Mouse (Mus musculus) lung, postnatal 0 days (tissue): ENCODE results near the gene Hmox1. TPM values are rescaled to one million over a fixed set of nuclear protein-coding genes. Genes with fewer than 3 reads are reported as not detected.

Experiments
- ATAC-seq: fragments of 200-750 bp; cut with Nextera tagmentation; 2 replicates; pipeline ENCODE4 v1.8.0; 2017; ENCODE audit warnings: moderate library complexity
- DNase-seq: peaks from one replicate; pipeline ENCODE4 v3.0.0-alpha.2; 2016; ENCODE audit warnings: low spot score
- H3K27ac ChIP-seq: fragments of 300-500 bp; sonication (generic); 2 replicates; pipeline ENCODE4 v1.5.1; 2014; ENCODE audit warnings: antibody characterized with exemption, mild to moderate bottlenecking, low read length, mixed read lengths
- H3K27me3 ChIP-seq: fragments of 300-500 bp; sonication (generic); replicated peaks from 2 replicates; pipeline ENCODE4 v1.6.1; 2014; ENCODE audit warnings: low read length, mixed read lengths; ENCODE audit not compliant: insufficient read depth
- H3K36me3 ChIP-seq: fragments of 300-500 bp; sonication (generic); 2 replicates; pipeline ENCODE4 v1.6.1; 2014; ENCODE audit warnings: low read length, mixed read lengths; ENCODE audit not compliant: insufficient read depth
- H3K4me1 ChIP-seq: fragments of 300-500 bp; sonication (generic); 2 replicates; pipeline ENCODE4 v1.6.1; 2014; ENCODE audit warnings: antibody characterized with exemption, low read depth, low read length, mixed read lengths; ENCODE audit not compliant: insufficient read depth
- H3K4me2 ChIP-seq: fragments of 300-500 bp; sonication (generic); replicated peaks from 2 replicates; pipeline ENCODE4 v1.6.1; 2014; ENCODE audit warnings: low read depth, mild to moderate bottlenecking, low read length, moderate library complexity, mixed read lengths
- H3K4me3 ChIP-seq: fragments of 300-500 bp; sonication (generic); 2 replicates; pipeline ENCODE4 v1.5.1; 2014; ENCODE audit warnings: low read depth, low read length
- H3K9ac ChIP-seq: fragments of 300-500 bp; sonication (generic); replicated peaks from 2 replicates; pipeline ENCODE4 v1.6.1; 2014; ENCODE audit warnings: low read depth, mild to moderate bottlenecking
- H3K9me3 ChIP-seq: fragments of 300-500 bp; sonication (generic); 2 replicates; pipeline ENCODE4 v1.6.1; 2016; ENCODE audit warnings: low read length, mixed read lengths
- CTCF ChIP-seq: IDR thresholded peaks from 2 replicates; pipeline ENCODE4 v1.5.1; 2016; ENCODE audit warnings: antibody characterized with exemption, mild to moderate bottlenecking
- EP300 ChIP-seq: IDR thresholded peaks from 2 replicates; pipeline ENCODE4 v1.6.1; 2016; ENCODE audit warnings: antibody characterized with exemption, mild to moderate bottlenecking, control low read depth
- WGBS: fragments of 180-500 bp; shearing (Covaris S2); extraction: QIAGEN DNeasy Blood & Tissue Kit; methylation state at CpG from one replicate; pipeline ENCODE4 v1.1.7; 2014; 5-methylcytosine and 5-hydroxymethylcytosine counted together
- polyA plus RNA-seq: library from polyadenylated mRNA; unstranded; fragments of >200 nt; fragmentation: Nextera tagmentation; extraction: Ambion mirVana; gene quantifications from 2 replicates; pipeline ENCODE4 v1.2.1, GENCODE M21; 2015

Hmox1 gene
- polyA plus RNA-seq, 1 experiment from 2014 or later: 33.6 TPM

DNA sequence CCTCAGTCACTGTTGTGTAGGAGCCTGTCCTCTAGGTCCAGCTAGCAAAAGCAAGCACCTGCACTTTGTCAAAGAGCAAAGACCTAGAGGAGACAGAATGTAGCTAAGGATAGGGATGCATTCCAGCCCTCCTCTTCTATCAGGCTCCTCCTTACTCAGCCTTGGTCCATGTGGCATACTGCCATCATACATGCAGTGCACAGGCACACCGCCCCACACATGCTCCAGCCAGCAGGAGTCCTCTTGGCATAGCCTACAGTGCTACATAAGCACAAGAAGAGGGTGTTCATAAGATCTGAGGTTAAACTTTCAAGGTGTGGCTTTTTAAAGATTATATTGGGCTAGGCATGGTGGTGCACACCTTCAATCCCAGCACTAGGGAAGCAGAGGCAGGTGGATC is 18.5 kb upstream of the Hmox1 start:
- Histone ChIP-seq H3K4me2 (no peak overlapping the region), H3K27me3 (no peaks in the 10 kb centered on the region), H3K4me1 (no peaks in the 10 kb centered on the region), H3K9ac (no peak overlapping the region), H3K36me3 (no peaks in the 10 kb centered on the region), H3K9me3 (no peaks in the 10 kb centered on the region), H3K4me3 (no peak overlapping the region), H3K27ac (no peak overlapping the region)
- DNase-seq (no peak), ATAC-seq (no peak)
- TF ChIP-seq EP300 (no peak), CTCF (no peak)
- WGBS: 80% methylated on average over 1 of the region's 1 CpGs

DNA sequence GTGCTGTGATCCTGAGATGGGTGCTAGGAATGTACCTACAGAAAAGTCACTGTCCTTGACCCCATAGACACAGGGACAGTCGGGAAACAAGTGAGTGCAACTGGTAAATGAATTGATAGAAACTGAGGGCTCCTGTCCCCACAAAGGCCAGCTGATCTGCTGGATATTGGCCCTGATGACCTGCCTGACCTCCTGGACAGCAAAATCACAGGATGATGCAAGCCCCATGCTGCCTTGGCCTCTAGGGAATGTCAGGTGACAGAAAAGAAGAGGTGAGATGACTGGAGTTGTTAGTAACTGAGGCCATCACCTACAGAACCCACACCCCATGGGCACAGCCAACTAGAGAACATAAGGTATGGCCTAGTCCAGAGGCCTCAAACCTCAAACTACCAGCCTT is 15.2 kb upstream of the Hmox1 start:
- TF ChIP-seq EP300 (no peak), CTCF (no peak)
- Histone ChIP-seq H3K36me3 (no peaks in the 10 kb centered on the region), H3K27ac (no peak overlapping the region), H3K4me2 (no peak overlapping the region), H3K9me3 (no peaks in the 10 kb centered on the region), H3K9ac (no peak overlapping the region), H3K4me1 (0 out of 2 replicates have a peak, but pooled peaks cover under 1% of the 10 kb centered on the region), H3K4me3 (no peak overlapping the region), H3K27me3 (no peaks in the 10 kb centered on the region)
- no peak for ATAC-seq
- WGBS: 80% methylated on average over 1 of the region's 1 CpGs
- no peak for DNase-seq

DNA sequence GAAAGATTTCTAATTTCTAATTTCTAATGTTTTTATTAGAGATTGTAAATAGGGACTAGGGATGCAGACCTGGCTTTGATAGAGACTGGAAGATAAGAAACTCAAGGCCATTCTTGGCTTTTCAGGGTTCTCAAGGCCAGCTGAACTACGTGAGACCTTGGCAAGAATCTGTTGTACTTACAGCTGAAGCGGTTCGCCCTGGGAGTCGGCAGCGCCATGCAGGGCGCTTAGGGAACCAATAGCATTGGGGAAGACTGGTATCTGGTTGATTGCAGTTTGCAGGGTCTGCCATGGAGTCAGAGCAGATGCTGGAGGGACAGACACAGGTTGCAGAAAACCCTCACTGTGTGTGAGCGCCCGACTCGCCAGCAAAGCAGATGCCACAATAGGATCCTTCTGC is 14.6 kb upstream of the Hmox1 start:
- no peak for DNase-seq
- H3K27me3 ChIP-seq: no peaks in the 10 kb centered on the region
- no peak overlapping the region for H3K4me2 ChIP-seq
- TF ChIP-seq CTCF: no peak
- TF ChIP-seq EP300: no peak
- no peak overlapping the region for H3K9ac ChIP-seq
- 0 out of 2 replicates have a peak, but pooled peaks cover 4% of the 10 kb centered on the region for H3K4me1 ChIP-seq
- H3K27ac ChIP-seq: no peak overlapping the region
- H3K4me3 ChIP-seq: no peak overlapping the region
- WGBS: 90% methylated on average over 9 of the region's 9 CpGs
- no peak for ATAC-seq
- no peaks in the 10 kb centered on the region for H3K36me3 ChIP-seq
- no peaks in the 10 kb centered on the region for H3K9me3 ChIP-seq

DNA sequence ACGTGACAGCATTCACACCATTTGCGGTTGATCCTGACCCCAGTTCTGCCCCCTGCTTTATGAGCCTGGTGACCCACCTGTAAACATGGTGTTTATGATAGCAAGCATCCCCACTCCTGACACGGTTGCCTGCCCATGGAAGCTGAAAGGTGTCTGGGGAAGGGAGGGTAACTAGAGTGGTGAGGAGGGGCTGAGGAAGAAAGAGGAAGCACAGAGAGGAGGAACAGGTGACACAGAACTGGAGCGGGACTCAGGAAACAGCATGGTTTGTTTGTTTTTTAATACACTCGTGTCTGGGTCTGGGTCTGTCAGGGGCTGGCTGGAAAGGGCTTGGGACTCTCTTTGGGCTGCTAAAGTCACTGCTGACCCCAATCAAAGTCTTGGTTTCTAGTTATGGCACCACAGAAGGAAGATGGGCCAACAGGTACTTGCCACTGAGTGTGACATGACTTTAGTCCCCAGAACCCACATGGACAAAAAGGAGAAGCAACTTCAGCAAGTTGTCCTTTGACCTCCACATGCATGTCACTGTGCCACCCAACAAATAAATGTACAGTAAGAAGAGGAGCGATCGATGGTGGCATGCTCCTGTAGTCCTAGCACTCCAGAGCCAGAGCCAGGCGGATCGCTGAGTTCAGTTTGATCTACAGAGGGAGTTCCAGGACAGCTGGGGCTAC is 11.9 kb upstream of the Hmox1 start:
- no peak overlapping the region for H3K27ac ChIP-seq
- no peak overlapping the region for H3K4me3 ChIP-seq
- H3K9ac ChIP-seq: no peak overlapping the region
- H3K36me3 ChIP-seq: no peaks in the 10 kb centered on the region
- no peak overlapping the region for H3K4me2 ChIP-seq
- no peak for DNase-seq
- ATAC-seq: no peak
- 69% methylated on average over 9 of the region's 9 CpGs for WGBS
- no peaks in the 10 kb centered on the region for H3K9me3 ChIP-seq
- 0 out of 2 replicates have a peak, but pooled peaks cover 4% of the 10 kb centered on the region for H3K4me1 ChIP-seq
- no peak for TF ChIP-seq CTCF
- no peak for TF ChIP-seq EP300
- no peaks in the 10 kb centered on the region for H3K27me3 ChIP-seq

DNA sequence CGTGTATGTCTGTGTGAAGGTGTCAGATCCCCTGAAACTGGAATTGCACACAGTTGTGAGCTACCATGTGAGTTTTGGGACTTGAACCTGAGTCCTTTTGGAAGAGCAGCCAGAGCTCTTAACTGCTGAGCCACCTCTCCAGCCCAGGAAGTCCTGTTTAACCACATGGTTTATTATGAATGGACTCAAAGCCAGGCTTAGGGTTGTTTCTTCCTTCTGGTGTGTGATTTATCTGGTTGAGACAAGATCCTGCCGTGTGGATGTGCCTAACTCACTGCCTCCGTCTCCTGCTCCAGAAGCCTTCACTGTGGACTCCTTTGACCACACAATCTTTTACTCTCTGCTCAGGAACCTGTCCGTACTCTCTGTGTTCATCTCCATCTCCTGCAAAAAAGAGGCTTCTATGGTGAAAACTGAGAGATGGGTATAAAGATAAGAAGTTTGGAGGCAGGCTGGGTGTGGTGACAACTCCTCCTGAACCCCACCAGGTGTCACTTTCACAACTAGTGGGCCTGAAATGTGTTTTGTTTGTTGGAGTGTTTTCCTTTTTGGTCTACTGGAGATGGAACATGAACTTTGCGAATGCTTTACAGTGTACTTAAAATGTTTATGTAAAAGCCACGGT is 11.1 kb upstream of the Hmox1 start:
- no peak for DNase-seq
- no peaks in the 10 kb centered on the region for H3K27me3 ChIP-seq
- H3K36me3 ChIP-seq: no peaks in the 10 kb centered on the region
- H3K27ac ChIP-seq: no peak overlapping the region
- H3K4me2 ChIP-seq: no peak overlapping the region
- H3K4me3 ChIP-seq: no peak overlapping the region
- H3K9ac ChIP-seq: no peak overlapping the region
- 0 out of 2 replicates have a peak, but pooled peaks cover 4% of the 10 kb centered on the region for H3K4me1 ChIP-seq
- no peaks in the 10 kb centered on the region for H3K9me3 ChIP-seq
- WGBS: 55% methylated on average over 6 of the region's 6 CpGs
- no peak for ATAC-seq
- TF ChIP-seq EP300: no peak

DNA sequence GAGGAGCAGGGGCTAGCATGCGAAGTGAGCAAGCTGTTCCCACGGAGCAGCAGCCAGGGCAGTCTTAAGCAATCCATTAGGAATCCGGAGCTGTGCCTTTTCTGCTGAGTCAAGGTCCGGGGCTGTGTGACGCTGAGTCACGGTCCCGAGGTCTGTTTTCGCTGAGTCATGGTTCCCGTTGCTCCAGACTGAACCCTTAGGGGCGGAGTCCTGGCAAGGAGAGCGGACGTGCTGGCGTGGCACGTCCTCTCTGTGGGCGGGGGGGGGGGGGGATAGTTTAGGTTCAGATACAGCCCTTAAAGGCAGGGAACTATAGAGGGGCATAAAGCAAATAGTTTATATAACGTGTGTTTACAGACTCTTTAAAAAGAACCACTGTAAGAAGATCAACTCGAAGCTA is 9.6 kb upstream of the Hmox1 start:
- Histone ChIP-seq H3K27me3 (no peaks in the 10 kb centered on the region), H3K36me3 (no peaks in the 10 kb centered on the region), H3K4me3 (peak overlapping the region; percentile 8; the same call in 1 of the 2 replicates), H3K4me1 (peaks cover 8% of the 10 kb centered on the region; the same call in 1 of the 2 replicates), H3K9me3 (no peaks in the 10 kb centered on the region), H3K9ac (no peak overlapping the region), H3K27ac (no peak overlapping the region), H3K4me2 (peak overlapping the region; percentile 44)
- WGBS: 1% methylated on average over 17 of the region's 17 CpGs
- TF ChIP-seq CTCF (no peak), EP300 (peak; percentile 86)
- DNase-seq (peak; percentile 99), ATAC-seq (peak; percentile 98)
